Mouse (Mus musculus) small intestine, adult 2 months (tissue): ENCODE data around the gene Fxyd5.

Experiments used
- CTCF ChIP-seq: fragments of 200-500 bp; IDR thresholded peaks from 2 replicates; pipeline ENCODE4 v1.5.1; 2012; ENCODE audit warnings: low read depth, mild to moderate bottlenecking, control low read depth, inconsistent platforms, low read length, moderate library complexity, mixed read lengths; ENCODE audit not compliant: insufficient replicate concordance, insufficient read length; ENCODE audit errors: extremely low read depth
- POLR2A ChIP-seq: fragments of 200-500 bp; IDR thresholded peaks from 2 replicates; pipeline ENCODE4 v1.6.1; 2012; ENCODE audit warnings: low read depth, mild to moderate bottlenecking, control low read depth, inconsistent platforms, low read length, moderate library complexity

DNA sequence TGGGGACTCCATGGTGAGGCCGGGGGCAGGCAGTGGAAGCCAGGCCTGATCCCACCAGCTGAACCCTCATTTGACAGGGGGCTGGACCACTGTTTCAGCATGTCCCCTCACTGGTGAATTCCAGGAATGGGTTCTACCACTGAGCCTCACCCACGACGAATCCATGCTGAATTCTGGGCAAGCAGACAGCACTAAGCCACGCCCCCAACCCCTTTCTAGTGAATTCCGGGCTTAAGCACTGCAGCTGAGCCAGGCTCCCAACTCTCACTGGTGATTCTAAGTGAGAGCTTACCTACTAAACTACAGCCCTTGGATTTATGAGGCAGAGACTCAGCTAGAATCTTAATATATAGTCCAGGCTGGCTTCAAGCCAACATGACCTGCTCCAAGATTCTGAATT, 25.6 kb upstream of the Fxyd5 start:
- no peak for TF ChIP-seq POLR2A
- no peak for TF ChIP-seq CTCF
